Mouse (Mus musculus): ENCODE data around the gene Kdm1a.

DNA sequence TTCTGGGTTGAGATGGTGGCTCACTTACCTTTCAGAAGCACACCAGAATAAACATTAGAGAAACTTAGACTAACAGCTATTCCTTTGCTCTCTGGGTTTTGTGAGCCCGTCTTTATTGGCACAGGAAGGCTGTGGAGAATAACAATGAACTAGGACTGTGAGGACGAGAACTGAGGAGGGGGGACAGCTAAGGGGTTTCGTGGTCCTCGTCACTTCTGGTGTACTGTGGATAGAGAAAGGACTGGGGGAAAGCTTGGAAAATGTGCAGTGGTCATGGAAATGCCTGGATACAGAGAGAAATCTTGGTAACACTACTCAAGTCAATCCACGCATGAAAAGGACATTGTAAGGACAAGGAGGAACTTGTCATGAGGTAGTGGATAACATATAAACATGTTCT lies 80.6 kb downstream of the Kdm1a start:
- no peak for TF ChIP-seq POLR2A (IDR thresholded peaks at IDR 0.05; ENCODE audit: borderline replicate concordance, insufficient read depth, low read length)
- no peak for TF ChIP-seq CTCF (IDR thresholded peaks at IDR 0.05; ENCODE audit: borderline replicate concordance, insufficient read depth, low read depth, low read length)

Data from cerebellum, adult 2 months (tissue).